Mouse (Mus musculus): ENCODE data around the gene Ifitm10. TPM values are rescaled to one million over a fixed set of nuclear protein-coding genes. Genes with fewer than 3 reads are reported as not detected.

Gene Ifitm10
- polyA plus RNA-seq, 2 experiments: 2.0 to 2.4 TPM

- H3K27me3 ChIP-seq (ENCODE audit: control insufficient read depth, insufficient read depth, low read length): no peaks in the 10 kb centered on the region
- H3K9me3 ChIP-seq (ENCODE audit: control insufficient read depth, low read length): no peaks in the 10 kb centered on the region
- H3K4me1 ChIP-seq (ENCODE audit: control insufficient read depth, insufficient read depth, low read length): no peaks in the 10 kb centered on the region
- H3K4me2 ChIP-seq (replicated peaks; ENCODE audit: low read depth, low read length, severe bottlenecking): no peak overlapping the region
- TF ChIP-seq POLR2A (IDR thresholded peaks at IDR 0.05; ENCODE audit: borderline replicate concordance, extremely low read depth, insufficient read depth, insufficient read length): no peak
- WGBS: 79% methylated on average over 4 of the region's 4 CpGs
- H3K27ac ChIP-seq (replicated peaks; ENCODE audit: low read depth, low read length): no peak overlapping the region
- no peak overlapping the region for H3K4me3 ChIP-seq (replicated peaks; ENCODE audit: low read length)
- no peak overlapping the region for H3K9ac ChIP-seq (ENCODE audit: low read depth, low read length, severe bottlenecking)
- ATAC-seq (ENCODE audit: low FRiP score, low read depth) (no peak), DNase-seq (ENCODE audit: low spot score) (no peak)
- no peaks in the 10 kb centered on the region for H3K36me3 ChIP-seq (ENCODE audit: control insufficient read depth, insufficient read depth, low read length)
Observed at GRCm38 (mm10) chr7:142403591-142403990, 30.0 kb upstream of the Ifitm10 start.

GRCm38 (mm10) chr7:142400750-142401142, 27.2 kb upstream of the Ifitm10 start:
- ATAC-seq (ENCODE audit: low FRiP score, low read depth): no peak
- Histone ChIP-seq H3K4me3 (replicated peaks; ENCODE audit: low read length) (no peak overlapping the region), H3K27ac (replicated peaks; ENCODE audit: low read depth, low read length) (no peak overlapping the region)

DNA sequence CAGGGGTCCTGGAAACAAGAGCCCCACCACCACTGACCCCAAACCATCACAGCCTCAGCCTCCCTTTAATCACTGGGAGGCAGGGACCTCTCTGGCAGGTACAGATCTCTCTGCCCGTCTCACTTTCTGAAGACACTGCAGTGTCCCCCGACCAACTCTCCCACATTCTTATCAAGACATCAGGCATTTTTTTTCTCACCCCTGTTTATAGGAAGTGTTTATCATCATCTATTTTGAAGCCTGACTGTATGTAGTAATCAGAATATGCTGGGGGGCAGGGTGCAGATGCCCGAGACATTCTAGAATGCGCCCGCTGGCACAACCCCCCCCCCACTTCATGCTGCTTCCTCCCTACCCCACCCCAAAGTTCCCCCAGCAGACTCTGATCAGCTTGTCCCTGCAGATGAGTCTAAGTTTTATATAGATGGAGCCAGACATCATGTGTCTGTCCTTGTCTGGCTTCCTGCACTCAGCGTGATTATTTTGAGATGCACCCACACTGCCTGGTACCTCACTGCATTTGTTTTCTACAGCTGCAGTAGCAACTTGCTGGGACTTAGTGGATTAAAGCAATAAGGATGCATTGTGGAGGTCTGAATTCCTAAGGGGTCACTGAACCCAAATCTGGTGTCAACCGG, 26.7 kb upstream of the Ifitm10 start:
- ATAC-seq (ENCODE audit: low FRiP score, low read depth) (no peak), DNase-seq (ENCODE audit: low spot score) (no peak)
- Histone ChIP-seq H3K27me3 (ENCODE audit: control insufficient read depth, insufficient read depth, low read length) (no peaks in the 10 kb centered on the region), H3K4me1 (ENCODE audit: control insufficient read depth, insufficient read depth, low read length) (no peaks in the 10 kb centered on the region), H3K9me3 (ENCODE audit: control insufficient read depth, low read length) (no peaks in the 10 kb centered on the region), H3K4me2 (replicated peaks; ENCODE audit: low read depth, low read length, severe bottlenecking) (no peak overlapping the region), H3K9ac (ENCODE audit: low read depth, low read length, severe bottlenecking) (no peak overlapping the region), H3K4me3 (replicated peaks; ENCODE audit: low read length) (no peak overlapping the region), H3K27ac (replicated peaks; ENCODE audit: low read depth, low read length) (no peak overlapping the region), H3K36me3 (ENCODE audit: control insufficient read depth, insufficient read depth, low read length) (no peaks in the 10 kb centered on the region)
- no peak for TF ChIP-seq POLR2A (IDR thresholded peaks at IDR 0.05; ENCODE audit: borderline replicate concordance, extremely low read depth, insufficient read depth, insufficient read length)
- 76% methylated on average over 7 of the region's 7 CpGs for WGBS

More at GRCm38 (mm10) chr7:142400750-142401142, 27.2 kb upstream of the Ifitm10 start:
- no peak overlapping the region for H3K4me2 ChIP-seq (replicated peaks; ENCODE audit: low read depth, low read length, severe bottlenecking)
- no peak for DNase-seq (ENCODE audit: low spot score)
- WGBS: 46% methylated on average over 7 of the region's 7 CpGs
- H3K9me3 ChIP-seq (ENCODE audit: control insufficient read depth, low read length): no peaks in the 10 kb centered on the region
- H3K4me1 ChIP-seq (ENCODE audit: control insufficient read depth, insufficient read depth, low read length): no peaks in the 10 kb centered on the region
- H3K9ac ChIP-seq (ENCODE audit: low read depth, low read length, severe bottlenecking): no peak overlapping the region
- TF ChIP-seq POLR2A (IDR thresholded peaks at IDR 0.05; ENCODE audit: borderline replicate concordance, extremely low read depth, insufficient read depth, insufficient read length): no peak
- H3K27me3 ChIP-seq (ENCODE audit: control insufficient read depth, insufficient read depth, low read length): no peaks in the 10 kb centered on the region
- H3K36me3 ChIP-seq (ENCODE audit: control insufficient read depth, insufficient read depth, low read length): no peaks in the 10 kb centered on the region

DNA sequence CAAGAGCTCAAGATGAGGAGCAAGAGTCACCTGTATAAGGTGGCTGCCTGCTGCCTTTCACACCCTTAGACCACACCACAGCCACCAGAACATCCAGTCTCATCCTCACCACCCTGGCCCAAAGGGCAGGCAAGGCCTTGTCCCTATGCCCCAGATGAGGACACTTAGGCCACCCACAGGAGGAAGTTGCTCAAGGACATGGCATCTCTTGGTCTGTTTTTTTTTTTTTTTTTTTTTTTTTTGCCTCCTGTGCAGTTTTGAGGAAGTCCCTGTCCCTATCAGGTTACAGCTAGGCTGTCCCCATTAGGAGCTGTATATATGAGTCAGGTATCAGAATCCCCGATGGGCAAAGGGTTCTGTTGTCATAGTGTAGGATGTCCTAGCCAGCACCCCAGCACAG, 25.7 kb upstream of the Ifitm10 start:
- 76% methylated on average over 1 of the region's 1 CpGs for WGBS
- H3K4me1 ChIP-seq (ENCODE audit: control insufficient read depth, insufficient read depth, low read length): no peaks in the 10 kb centered on the region

GRCm38 (mm10) chr7:142398052-142398451, 24.5 kb upstream of the Ifitm10 start:
- H3K4me3 ChIP-seq (replicated peaks; ENCODE audit: low read length): no peak overlapping the region
- no peak overlapping the region for H3K27ac ChIP-seq (replicated peaks; ENCODE audit: low read depth, low read length)
- H3K9ac ChIP-seq (ENCODE audit: low read depth, low read length, severe bottlenecking): no peak overlapping the region
- no peaks in the 10 kb centered on the region for H3K4me1 ChIP-seq (ENCODE audit: control insufficient read depth, insufficient read depth, low read length)
- DNase-seq (ENCODE audit: low spot score) (no peak), ATAC-seq (ENCODE audit: low FRiP score, low read depth) (no peak)
- no peak overlapping the region for H3K4me2 ChIP-seq (replicated peaks; ENCODE audit: low read depth, low read length, severe bottlenecking)
- no peaks in the 10 kb centered on the region for H3K27me3 ChIP-seq (ENCODE audit: control insufficient read depth, insufficient read depth, low read length)
- no peaks in the 10 kb centered on the region for H3K9me3 ChIP-seq (ENCODE audit: control insufficient read depth, low read length)
- WGBS: 49% methylated on average over 2 of the region's 2 CpGs
- H3K36me3 ChIP-seq (ENCODE audit: control insufficient read depth, insufficient read depth, low read length): no peaks in the 10 kb centered on the region
- TF ChIP-seq POLR2A (IDR thresholded peaks at IDR 0.05; ENCODE audit: borderline replicate concordance, extremely low read depth, insufficient read depth, insufficient read length): no peak

More for the DNA sequence above, 25.7 kb upstream of the Ifitm10 start:
- ATAC-seq (ENCODE audit: low FRiP score, low read depth) (no peak), DNase-seq (ENCODE audit: low spot score) (no peak)
- Histone ChIP-seq H3K9ac (ENCODE audit: low read depth, low read length, severe bottlenecking) (no peak overlapping the region), H3K27me3 (ENCODE audit: control insufficient read depth, insufficient read depth, low read length) (no peaks in the 10 kb centered on the region), H3K4me2 (replicated peaks; ENCODE audit: low read depth, low read length, severe bottlenecking) (no peak overlapping the region), H3K4me3 (replicated peaks; ENCODE audit: low read length) (no peak overlapping the region), H3K9me3 (ENCODE audit: control insufficient read depth, low read length) (no peaks in the 10 kb centered on the region), H3K36me3 (ENCODE audit: control insufficient read depth, insufficient read depth, low read length) (no peaks in the 10 kb centered on the region), H3K27ac (replicated peaks; ENCODE audit: low read depth, low read length) (no peak overlapping the region)
- no peak for TF ChIP-seq POLR2A (IDR thresholded peaks at IDR 0.05; ENCODE audit: borderline replicate concordance, extremely low read depth, insufficient read depth, insufficient read length)
